Mouse (Mus musculus) embryo, embryonic 11.5 days (tissue): Measurements from ENCODE around the gene Vgll2.

Experiments
- DNase-seq: peaks from one replicate; pipeline ENCODE4 v3.0.0-alpha.2; 2012; ENCODE audit warnings: low read depth, low spot score

Vgll2 gene

DNA sequence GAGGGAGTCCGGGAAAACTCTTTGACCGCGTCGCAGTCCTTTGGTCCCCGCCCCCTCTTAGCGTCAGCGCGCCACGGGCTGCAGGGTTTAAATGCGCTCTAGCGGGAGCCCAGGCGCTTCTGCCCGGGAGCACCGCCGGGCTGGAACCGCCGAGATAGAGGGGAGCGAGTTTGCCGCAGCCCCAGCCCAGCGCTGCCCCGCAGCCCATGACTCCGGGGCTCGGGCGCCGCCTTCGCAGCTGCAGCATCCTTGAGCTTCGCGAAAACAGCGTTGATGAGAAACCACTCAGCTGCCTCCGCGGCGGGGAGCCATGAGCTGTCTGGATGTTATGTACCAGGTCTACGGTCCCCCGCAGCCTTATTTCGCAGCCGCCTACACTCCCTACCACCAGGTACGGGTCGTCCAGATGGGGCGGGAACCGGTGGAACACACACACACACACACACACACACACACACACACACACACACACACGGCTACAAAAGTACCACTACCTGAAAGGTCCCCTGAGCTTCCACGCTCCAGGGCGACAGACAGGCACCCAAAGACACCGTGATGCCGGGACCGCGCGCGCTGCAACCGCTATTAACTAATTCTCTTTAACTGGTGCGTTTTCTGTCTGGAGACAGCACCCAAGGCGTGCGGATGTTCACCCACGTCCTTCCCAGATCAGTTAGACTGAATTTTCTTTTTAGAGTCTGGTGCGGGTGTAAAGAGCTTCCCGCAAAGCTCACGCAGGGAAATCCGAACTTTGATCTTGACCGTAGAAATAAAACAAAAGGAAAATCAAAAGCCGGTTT lies at the start of gene Vgll2:
Vgll2 (plus strand) TSS at position 90 of the 800 bp plus-strand sequence.
- DNase-seq, result peak; percentile 44

DNA sequence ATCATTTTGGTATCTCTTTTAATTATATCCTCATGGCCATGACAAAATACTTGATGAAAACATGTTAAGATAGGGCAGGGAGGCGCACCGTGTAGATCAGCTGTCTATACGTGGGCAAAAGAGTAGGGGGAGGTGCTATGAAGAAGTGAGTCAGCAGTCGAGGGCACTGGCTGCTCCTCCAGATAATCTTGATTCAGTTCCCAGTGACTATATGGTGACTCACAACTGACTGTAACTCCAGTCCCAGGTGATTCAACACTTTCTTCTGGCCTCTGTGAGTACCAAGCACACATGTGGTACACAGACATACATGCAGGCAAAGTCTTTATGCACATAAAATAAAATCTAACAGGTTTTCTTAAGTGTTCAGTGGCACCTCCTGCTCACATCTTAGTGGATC lies 47.2 kb upstream of the Vgll2 start:
- DNase-seq, result no peak

DNA sequence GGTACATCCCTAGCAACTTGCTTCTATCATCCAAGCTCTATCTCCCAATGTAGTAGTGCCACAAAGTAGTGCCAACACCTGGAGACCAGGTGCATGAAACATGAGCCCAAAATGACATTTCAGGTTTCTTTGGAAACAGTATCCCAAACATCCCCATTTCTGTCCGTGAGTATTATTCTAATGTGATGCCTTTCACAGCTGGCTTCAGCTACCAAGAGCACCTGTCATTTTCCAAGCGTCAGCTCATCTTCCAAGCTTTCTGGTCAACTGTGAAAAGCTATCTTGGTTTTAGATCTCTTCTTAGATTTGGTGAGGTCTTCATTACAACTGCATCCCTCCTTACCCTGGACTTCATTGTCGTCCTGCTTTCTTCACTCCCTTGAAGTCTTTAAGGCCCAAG lies 46.7 kb upstream of the Vgll2 start:
- no peak for DNase-seq

DNA sequence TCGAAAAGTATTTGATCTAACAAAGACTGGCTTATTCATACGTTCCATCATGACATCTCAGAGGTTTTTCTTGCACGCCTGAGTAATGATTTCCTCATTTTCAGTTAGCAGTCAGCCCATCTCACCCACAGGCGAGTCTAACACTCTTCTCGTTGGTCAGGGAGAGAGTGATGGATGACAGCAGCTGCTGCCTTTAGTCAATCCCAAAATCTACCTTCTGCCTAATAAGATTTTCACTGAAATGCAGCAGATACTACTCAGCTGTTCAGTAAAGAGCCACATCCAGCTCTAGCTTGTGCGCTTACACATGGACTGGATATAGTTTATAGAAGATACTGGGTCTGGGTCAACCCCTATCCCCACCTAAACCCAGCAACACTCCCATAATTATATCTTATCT lies 40.7 kb upstream of the Vgll2 start:
- DNase-seq, result no peak

DNA sequence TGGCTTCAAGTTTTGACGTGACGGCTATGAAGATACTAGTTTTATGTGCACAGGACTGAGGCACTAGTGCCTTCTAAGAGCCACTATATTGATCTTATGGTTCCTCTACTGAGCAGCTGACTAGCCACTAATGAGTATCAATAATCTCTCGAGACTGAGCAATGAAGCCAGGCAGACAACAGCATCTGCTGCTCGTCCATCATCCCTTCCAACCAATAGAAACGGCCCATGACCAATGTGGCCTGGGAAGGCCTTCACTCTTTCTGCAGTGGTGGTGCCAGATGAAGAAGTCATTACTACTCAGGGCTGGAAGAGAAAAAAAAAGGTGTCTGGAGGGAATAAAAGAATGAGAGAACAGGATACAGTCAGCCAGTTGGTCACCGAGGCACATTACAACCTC lies 39.9 kb upstream of the Vgll2 start:
- no peak for DNase-seq

DNA sequence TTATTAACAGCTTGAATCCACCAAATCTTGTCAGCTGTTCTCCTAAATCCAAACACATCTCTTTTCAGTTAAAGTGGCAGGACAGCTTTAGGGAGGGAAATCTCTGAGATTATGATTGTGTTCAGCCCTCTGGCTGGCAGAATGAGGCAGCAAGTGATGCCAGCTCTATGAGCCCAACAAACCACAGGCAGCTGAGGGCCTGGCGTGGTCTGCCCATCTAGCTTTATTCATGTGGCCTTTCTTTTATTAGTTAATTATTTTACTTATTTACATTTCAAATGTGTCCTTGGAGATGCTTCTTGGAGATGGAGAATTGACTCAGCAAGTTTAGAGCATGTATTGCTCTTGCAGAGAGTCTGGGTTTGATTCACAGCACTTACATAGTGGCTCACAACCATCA lies 3.8 kb upstream of the Vgll2 start:
- DNase-seq, result no peak

DNA sequence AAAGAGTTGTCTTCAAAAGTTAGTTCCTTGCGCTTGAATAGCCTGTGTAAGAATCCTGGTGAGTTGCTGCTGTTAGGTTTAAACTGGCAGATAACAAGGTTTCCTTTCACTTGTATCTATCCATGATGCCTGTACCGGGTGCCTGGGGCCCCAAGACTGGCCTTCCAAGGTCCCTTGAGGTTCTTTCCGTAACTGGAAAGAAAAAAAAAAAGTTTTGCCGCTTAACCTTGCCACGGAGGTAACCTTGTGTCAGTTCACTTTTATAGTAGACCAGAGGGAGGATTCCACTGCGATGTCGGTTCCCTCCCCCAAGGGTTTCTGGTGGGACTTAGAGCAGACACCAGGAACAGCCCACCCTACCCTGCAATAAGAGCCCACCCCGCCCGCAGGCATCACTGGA lies 1.1 kb upstream of the Vgll2 start:
- DNase-seq, result no peak

DNA sequence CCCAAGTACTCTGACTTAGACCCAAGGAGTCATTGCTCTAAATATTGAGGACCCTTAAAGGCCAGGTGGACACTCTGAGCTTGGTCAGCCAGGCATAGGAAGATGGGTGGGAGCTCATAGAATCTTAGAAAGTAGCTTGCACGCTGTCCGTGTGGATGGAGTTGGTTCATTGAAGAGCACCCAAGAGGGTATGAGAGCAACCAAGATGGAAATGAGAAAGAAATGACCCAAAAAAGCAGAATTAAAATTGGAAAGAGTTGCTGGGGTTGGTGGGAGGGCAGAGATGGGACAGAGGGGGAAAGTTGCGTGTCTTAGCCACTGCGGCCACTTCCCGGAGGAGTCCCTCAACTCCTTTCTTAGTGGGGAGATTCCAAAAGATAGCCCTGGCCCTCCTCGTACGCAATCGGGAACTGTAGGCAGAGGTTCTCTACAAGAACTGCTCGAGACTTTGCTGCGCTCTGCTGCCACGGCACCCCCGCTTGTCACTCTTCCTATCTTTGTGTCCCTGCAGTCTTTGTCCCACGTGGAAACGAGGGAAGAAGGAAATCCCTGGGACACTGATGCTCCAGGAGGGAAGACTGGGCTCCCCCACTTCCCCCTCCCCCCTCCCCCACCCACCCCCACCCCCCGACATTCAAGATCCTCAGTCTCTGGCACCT lies 437 bp upstream of the Vgll2 start:
- no peak for DNase-seq

DNA sequence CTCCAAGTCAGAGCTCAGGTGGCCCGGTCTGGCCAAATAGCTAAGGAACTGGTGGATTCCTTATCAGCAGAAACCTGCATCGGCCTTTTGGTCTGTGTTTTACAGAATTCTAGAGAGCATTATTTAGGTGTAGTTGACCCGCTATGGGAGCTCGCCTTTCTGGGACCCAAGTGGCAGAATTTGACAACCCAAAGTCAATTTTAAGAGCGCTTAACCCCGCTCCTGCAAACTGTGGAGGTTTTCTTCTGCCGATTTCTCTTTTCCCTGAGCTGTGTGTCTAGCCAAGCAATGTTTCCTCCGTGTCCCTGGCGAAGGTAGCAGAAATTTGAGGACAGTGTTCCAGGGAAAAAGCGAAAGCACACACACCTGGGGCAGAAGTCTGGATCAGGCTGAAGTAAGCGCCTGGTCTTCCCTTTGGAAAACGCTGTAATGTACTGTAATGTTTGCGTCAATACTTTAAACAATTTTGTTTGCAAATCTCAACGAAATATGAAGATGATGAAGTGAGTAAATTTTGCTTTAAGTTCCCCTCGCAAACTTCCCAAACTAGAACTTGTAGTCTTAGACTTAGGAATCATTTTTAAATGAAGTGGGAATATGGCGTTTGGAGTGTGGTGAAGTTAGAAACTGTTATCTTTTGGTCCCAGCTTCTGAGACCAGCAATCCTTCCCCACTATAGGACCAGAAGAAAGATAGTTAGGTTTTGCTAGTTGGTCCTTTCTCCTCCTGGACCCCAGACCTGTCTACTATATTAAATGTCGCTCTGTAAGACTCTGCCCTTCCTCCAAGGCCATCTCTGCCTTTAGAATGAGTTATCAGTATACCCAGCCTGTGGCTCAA lies 1.1 kb downstream of the Vgll2 start:
- DNase-seq, result no peak

DNA sequence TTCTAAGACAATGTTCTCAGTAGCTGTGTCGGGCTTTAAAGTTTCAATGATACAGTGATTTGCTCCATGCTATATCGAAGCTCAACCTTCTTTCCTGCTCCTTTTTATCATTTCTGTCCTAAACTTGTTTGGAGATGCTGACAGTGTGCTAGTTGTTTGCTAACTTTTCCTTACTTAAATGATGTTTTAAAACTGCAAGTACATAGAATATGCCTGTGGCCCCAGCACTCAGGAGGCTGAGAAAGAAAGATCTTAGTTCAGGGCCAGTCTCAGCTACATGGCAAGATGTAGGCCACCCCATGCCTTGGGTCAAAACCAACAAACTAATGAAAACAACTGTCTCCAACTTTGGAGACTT lies 1.7 kb downstream of the Vgll2 start:
- no peak for DNase-seq

DNA sequence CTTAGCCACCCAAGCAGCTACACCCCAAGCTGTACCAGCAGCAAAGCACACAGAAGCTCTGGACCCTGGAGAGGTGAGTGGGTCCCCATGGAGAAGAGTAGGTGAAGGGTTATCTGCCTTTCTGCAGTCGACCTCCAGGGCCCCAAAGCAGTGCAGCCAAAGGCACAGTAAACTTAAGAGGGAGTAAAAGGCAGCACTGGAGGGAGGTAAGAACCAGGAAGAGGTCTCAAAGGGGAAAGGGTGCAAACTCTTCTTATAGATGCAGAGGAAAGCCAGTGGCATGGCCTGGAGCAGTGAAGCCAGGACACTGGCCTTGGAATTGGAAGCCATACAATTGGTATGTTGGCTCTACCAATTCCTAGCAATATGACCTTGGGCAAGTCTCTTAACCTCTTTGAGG lies 3.0 kb downstream of the Vgll2 start:
- no peak for DNase-seq

DNA sequence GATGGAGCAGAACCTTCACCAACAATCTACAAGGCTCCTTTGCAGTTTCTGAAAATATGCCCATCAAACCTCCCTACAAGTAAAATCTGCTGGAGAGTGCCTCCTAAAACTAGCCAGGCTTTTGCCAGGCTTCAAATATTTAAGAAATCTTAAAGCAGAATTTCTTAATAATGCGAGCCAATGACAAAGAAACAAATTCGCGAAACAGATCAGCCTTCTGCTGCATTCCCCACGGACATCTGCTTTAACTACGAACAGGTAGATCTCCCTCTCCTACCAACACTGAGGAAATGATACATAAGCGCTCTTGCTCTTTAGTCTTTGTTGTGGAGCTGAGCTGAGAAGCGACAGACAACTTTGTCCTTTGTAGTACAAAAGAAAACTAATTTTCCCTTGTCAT lies 3.5 kb downstream of the Vgll2 start:
- DNase-seq, result no peak

DNA sequence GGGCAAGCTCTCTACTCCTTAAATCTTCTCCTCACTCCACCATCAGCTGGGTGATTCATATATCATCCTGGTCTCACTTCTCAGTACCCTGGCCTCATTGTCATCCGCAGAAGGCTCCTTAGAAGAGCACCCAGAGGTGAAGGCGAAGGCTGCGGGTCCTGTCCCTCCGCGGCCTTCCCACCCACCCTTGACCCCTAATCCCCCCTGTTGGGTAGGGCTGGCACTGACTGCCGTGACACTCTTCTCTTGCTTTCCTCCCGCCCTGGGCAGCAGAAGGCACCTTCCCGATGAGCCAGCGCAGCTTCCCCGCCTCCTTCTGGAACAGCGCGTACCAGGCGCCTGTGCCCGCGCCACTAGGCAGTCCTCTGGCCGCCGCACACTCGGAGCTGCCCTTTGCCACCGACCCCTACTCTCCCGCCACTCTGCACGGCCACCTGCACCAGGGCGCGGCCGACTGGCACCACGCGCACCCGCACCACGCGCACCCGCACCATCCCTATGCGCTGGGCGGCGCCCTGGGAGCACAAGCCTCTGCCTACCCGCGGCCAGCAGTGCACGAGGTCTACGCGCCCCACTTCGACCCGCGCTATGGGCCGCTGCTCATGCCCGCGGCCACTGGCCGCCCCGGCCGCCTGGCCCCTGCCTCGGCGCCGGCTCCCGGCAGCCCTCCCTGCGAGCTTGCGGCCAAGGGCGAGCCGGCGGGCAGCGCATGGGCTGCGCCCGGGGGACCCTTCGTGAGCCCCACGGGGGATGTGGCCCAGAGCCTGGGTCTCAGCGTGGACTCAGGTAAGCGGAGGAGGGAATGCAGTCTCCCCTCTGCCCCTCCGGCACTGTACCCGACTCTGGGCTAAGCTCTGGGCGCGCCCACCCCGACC lies 5.1 kb downstream of the Vgll2 start:
- no peak for DNase-seq

DNA sequence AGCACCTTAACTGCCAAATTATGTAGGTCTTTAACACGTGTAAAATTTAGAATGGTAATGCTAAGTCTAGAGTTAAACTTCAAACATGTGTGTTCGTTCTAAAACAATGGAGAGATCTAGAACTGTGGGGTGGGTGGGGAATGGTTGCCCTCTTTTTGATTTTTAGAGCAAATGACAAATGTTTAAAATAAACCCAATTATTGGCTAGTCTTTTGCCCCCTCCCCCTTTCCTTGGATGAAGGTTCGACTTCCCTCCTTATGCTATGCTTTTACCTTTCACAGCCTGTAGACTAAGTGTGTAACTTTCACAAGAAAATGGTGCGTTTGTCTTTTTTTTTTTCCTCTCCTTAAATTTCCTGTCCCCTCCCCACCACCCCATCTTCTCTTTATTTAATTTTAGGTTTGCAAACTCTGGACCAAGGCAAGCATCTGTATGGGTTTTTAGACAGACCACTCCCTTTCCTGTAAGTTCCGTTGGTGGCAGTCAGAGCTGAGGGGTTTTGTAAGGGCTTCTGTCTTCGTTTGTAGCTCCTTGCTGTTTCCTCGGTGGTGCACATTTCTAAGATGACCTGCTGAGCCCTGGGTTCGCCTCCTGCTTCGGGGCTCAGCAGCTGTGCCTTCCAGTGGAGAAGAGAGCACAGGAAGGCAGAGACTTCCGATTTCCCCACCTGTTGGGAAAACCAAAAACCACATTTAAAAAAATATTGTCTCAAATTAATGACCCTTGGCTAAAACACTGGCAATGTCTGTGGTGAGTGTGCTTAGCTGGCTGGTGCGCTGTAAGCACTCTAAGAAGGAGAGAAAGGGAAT lies 6.5 kb downstream of the Vgll2 start:
- DNase-seq, result no peak

DNA sequence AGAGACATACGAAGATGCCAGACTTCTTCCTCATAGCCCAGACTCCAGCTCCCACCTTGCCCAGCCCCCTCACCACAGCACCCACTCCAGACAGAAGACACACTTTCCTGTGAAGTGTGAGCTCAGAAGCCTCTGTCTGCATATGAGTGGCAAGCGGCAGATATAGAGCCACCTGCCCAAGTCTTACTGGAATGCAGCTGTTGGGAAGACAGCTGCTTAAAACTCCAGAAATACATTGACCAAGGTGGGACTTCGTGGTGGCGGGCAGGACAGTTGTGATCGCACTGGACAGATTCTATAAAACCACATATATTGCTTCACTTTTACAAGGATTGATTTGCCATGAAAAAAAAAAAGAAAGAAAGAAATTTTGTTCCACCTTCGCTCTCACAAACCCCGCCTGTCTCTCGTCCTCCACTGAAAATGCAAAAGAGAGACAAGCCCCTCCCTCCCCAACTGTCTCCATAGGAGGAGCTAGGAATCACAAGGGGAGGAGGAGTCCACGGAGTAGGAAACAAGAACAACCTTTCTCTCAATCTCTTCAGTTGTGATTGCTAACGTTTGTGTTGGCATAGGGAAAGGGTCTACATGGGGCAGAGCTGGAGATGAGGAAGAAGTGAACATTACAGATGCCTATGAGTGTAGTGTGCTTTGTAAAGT lies 7.2 kb downstream of the Vgll2 start:
- DNase-seq, result no peak

DNA sequence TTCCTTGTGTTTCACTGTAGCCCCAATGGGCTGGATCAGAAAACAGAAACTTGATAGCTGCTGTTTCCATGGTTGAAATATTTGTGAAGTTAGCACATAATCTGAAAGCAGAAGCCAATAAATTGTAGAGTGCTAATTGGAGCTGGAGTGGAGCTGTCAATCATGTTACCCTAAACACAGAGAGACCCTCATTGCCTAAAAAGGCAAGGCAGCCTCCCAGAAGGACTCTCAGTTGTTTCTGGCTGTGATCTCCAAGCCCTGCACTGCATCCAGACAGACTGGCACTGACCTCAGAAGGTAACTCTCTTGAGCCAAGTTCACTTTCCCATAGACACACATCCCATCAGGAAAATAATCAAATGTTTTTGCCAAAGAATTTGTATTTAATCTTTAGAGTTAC lies 11.4 kb downstream of the Vgll2 start:
- DNase-seq, result no peak

DNA sequence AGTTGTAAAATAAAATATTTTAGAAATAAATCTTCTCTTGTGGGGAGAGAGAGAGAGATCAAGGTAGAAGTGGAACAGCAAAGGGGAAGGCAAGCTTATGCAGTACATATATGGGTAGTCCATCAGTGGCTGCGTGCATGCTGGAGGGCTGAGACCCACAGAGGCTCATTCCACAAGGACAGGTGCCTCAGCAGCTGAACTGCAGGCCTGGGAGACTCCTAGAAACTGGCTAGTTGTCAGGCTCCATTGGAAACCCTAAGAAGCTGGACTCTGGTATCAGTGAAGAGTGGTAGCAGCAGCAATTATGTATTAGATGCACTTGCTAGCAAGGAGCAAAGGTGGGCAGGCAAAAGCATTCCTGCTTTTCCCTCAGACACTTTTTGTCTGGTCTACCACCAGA lies 17.1 kb downstream of the Vgll2 start:
- DNase-seq, result no peak

DNA sequence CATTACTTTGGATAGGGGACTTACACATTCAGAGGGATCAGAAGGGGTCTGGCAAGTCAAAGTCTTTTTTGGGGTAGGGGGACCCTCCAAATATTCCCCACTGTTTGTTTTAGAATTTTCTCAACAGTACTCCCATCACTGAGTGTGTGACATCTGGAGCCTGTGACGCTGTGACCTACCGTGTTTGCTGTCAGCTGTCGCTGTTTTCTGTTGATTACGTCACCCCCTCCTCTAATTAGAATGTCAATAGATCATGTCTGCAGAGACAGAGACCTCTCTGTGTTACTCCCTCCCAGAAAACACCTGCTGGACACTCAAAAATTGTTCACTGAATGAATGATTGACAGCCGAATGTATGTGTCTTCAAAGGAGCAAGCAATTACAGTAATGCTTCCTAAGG lies 20.8 kb downstream of the Vgll2 start:
- DNase-seq, result no peak

DNA sequence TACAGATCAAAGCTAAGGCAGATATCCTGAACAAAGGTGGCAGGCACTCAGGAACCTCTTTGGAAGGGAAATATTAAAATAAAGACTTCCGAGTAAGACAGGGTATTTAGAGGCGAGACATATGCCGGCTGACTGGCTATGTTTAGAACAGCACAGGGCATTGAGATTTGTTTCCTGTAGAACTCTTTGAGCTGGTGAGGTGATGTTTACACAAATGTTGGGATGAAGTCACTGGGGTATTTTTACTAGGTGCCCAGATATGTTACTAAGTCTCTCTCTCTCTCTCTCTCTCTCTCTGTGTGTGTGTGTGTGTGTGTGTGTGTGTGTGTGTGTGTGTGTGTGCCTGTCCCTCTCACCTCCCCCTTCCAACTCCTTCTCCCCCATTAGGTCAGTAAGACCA lies 26.0 kb downstream of the Vgll2 start:
- no peak for DNase-seq

DNA sequence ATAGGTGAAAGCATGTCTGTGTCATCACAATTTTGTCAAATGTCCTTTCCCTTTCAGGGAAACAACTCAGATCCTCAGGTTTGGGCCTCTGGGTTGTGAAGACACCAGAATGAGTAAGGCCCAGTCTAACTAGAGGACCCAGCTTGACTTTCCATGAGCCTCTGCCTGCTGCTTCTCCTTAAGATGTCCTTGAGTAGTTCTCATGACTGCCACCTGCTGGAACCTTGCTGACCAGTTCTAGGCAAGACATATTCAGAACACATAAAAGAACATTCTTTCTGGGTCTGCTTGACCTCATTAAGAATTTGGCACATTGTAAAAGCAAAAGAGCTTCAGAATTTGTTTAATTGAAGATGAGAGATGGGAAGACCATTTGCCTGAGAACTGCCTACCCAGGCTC lies 50.2 kb downstream of the Vgll2 start:
- peak; percentile 41 for DNase-seq
